Mouse (Mus musculus) thymus, postnatal 10 days (tissue): ENCODE measurements at regions not wholly inside any gene's neighbourhood (a gene's known extent, or its start where the extent isn't known, plus 50 kb on each side); places are given as distances from the start of the nearest gene placed in this dataset.

ENCODE experiments used
- DNase-seq, 2 experiments: peaks; one replicate each; pipeline ENCODE4 v3.0.0; 2021; ENCODE audit warnings: low spot score in 2 of 2

GRCm38 (mm10) chr5:27963765-27964164 is 107.4 kb upstream of the Insig1 start:
- DNase-seq: no peak

- DNase-seq: peak; percentile 23 to 62
Measured at GRCm38 (mm10) chr5:27995186-27995585, 76.0 kb upstream of the Insig1 start.

- DNase-seq: no peak
Measured at GRCm38 (mm10) chr5:27997751-27998150, 73.4 kb upstream of the Insig1 start.

- no peak for DNase-seq
Measured at GRCm38 (mm10) chr5:28002922-28003321, 68.2 kb upstream of the Insig1 start.

GRCm38 (mm10) chr5:28003756-28004486 is 67.2 kb upstream of the Insig1 start:
- DNase-seq: no peak

DNA sequence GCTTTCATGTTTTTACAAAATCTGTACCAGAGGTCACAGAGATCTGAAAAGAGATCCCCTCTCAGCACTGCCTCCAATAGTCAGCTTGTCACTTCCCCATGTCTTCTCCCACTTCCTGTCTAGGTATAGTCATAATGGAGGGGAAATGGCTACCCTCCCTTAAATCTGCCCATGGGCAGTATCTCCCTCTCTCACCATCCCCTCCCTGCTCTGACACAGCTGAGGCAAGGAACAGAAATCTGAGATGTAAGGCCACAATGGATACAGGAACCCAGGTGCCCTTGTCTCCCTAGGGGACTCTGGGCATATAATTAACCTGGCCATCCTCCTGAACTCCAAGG is 66.7 kb upstream of the Insig1 start:
- DNase-seq: no peak

- no peak for DNase-seq
Measured at GRCm38 (mm10) chr5:28009386-28009785, 61.8 kb upstream of the Insig1 start.

DNA sequence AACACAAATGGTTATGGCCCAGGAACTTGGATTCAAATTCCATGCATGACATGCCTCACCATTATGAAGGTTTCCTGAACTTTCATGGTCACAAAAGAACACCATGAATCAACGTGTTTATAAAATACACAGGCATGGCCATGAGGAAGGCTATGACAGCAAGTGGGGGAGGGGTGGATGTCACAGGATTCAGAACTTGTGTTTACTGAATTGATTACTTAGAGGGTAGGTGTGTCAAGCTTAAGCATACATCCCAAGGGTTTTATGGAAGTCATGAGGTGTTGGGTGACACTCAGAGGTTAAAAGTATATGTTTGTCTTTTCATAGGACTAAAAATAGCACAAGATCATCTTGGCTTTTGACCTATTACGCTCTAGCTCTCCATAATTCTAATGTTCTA is 61.3 kb upstream of the Insig1 start:
- no peak for DNase-seq

DNA sequence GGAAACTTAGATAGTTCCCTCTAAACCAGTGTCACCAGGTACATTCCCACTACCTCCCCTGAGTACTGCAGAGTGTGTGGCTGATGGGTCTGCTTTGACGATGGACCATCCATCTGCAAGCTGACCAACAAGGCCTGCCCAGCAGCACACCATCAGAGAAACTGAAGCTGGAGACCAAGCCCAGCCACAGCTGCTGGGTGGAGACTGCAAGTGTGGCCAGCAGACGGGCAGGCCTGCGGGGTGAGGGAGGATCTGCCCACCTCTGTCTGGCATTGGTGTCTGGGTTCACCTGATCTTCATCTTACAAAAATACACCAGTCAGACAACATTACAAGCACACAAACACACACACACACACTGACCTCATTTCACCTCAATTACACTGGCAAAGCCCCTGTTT is 60.6 kb upstream of the Insig1 start:
- no peak for DNase-seq

DNA sequence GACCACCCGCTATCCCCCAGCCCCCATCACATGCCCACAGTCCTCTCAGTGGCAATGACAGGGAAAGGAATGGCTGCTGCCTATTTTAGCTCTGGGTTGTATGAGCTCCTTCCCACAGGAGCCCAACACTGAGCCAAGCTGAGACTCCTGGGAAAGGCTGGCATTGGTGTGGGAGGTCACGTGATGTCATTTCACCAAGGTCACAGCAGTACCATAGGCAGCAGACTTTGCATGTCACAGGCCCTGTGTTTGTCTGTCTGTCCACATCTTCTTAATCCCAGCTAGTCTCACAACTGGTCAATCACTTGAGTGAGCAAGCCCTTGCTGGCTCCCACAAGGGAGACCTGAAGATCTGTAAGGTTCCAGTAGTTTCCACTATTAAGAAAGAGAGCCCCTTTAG is 58.7 kb upstream of the Insig1 start:
- no peak for DNase-seq

GRCm38 (mm10) chr5:28013619-28014273 is 57.4 kb upstream of the Insig1 start:
- no peak for DNase-seq

- DNase-seq: no peak
Measured at GRCm38 (mm10) chr5:28019864-28020263, 51.3 kb upstream of the Insig1 start.
